8 mouse cellular contexts compared by ENCODE assay signal in the genomic region with DNA sequence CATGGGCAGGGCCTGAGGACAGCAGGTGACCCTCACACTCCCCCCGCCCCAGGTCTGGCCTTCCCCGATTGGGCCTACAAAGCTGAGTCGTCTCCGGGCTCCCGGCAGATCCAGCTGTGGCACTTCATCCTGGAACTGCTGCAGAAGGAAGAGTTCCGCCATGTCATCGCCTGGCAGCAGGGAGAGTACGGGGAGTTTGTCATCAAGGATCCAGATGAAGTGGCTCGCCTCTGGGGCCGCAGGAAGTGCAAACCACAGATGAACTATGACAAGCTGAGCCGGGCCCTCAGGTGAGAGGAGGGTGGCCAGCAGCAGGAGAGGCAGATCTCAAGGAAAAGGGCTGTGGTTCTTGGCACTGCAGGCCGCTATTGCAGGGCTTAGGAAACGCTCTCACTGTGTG. TPM values are rescaled to one million over a fixed set of nuclear protein-coding genes. Genes with fewer than 3 reads are reported as not detected.
DNase-seq lines count a peak whose midpoint lies in the region; ATAC-seq lines count a peak whose summit lies in the region.

No protein-coding gene starts in this region.

- DNase-seq in heart, postnatal 4 days = peak; percentile 2

- peak; percentile 47 for ATAC-seq in CD4-positive, CD25-positive, alpha-beta regulatory T cell, adult 4 months
- ATAC-seq in activated CD4-positive, CD25-positive, alpha-beta regulatory T cell, adult 4 months = peak; percentile 66
- ATAC-seq in common myeloid progenitor, adult 5-6 weeks (replicated peaks; ENCODE audit: low read depth, poor library complexity, severe bottlenecking) = peak; percentile 62
- 0 out of 2 replicates have a peak, but pooled peaks have one; percentile 20 for ATAC-seq in granulocyte monocyte progenitor cell, adult 5-6 weeks (replicated peaks; ENCODE audit: poor library complexity, severe bottlenecking)
- peak; percentile 30 to 46; a peak in 3 of 4 replicates for ATAC-seq in hematopoietic stem cell, adult 5-6 weeks (replicated peaks in 1 of 2; ENCODE audit: insufficient read depth in 1 of 2, low FRiP score in 2 of 2, low TSS enrichment in 1 of 2, low read depth in 1 of 2, poor library complexity in 2 of 2, severe bottlenecking in 2 of 2)
- peak; percentile 54 for ATAC-seq in inflammation-experienced regulatory T-cells, adult 6 months
- ATAC-seq in monocyte, adult 5-6 weeks (replicated peaks; ENCODE audit: insufficient number of reproducible peaks, low FRiP score, low TSS enrichment, poor library complexity, severe bottlenecking) = 0 out of 2 replicates have a peak, but pooled peaks have one; percentile 8

RNA-seq across cellular contexts. Expression of gene Etv3, which starts 29.7 kb away (rescaled TPM):
- 10 to 100 TPM; 24.6 to 37.8 TPM for polyA plus RNA-seq in CD4-positive, CD25-positive, alpha-beta regulatory T cell, adult 4 months (2017; shearing (Covaris generic))
- 10 to 100 TPM; 17.7 to 23.4 TPM for polyA plus RNA-seq in activated CD4-positive, CD25-positive, alpha-beta regulatory T cell, adult 4 months (2017; shearing (Covaris generic))
- total RNA-seq in common myeloid progenitor, adult 5-6 weeks (2017) = 13.1 and 13.3 TPM in 2 replicates
- 7.0 and 7.8 TPM in 2 replicates for total RNA-seq in granulocyte monocyte progenitor cell, adult 5-6 weeks (2014; fragmentation: Nextera tagmentation)
- total RNA-seq in granulocyte monocyte progenitor cell, adult 5-6 weeks (2017) = 9.4 and 9.6 TPM in 2 replicates
- 10 to 100 TPM; 16.8 to 17.6 TPM for total RNA-seq in heart, postnatal 4 days (2021)
- 36.5 and 39.0 TPM in 2 replicates for total RNA-seq in hematopoietic stem cell, adult 5-6 weeks (2017)
- 10 to 100 TPM; 13.5 to 22.5 (median 19.3) TPM for polyA plus RNA-seq in inflammation-experienced regulatory T-cells, adult 6 months (2017; shearing (Covaris generic))
- 33.2 to 39.3 TPM (median 38.3 TPM) in 3 replicates for total RNA-seq in monocyte, adult 5-6 weeks (2017)

Comparison
In these comparisons a context has a peak if more than half of its experiments do, and no peak if none do; other contexts are left out.
1. Peak in every context shown above with its lines: DNase-seq and ATAC-seq.
2. ATAC-seq: peak in every context shown above with its lines; median percentile 66 in activated CD4-positive, CD25-positive, alpha-beta regulatory T cell, adult 4 months; 62 in common myeloid progenitor, adult 5-6 weeks; 54 in inflammation-experienced regulatory T-cells, adult 6 months; 47 in CD4-positive, CD25-positive, alpha-beta regulatory T cell, adult 4 months; 38 in hematopoietic stem cell, adult 5-6 weeks; 20 in granulocyte monocyte progenitor cell, adult 5-6 weeks; 8 in monocyte, adult 5-6 weeks.